Mouse (Mus musculus) v-Abl transformed pro-B cells (cell line): ENCODE measurements around the gene Ddx49.

Experiments used
- in situ Hi-C, 2 experiments: fragments of 400-800 bp; cut with MboI; formaldehyde crosslinking; loops; one replicate each; pipeline ENCODE4 v1.15.1; 2025; ENCODE audit not compliant: unreplicated experiment in 2 of 2

Gene Ddx49

GRCm38 (mm10) chr8:70268799-70269565 is 33.3 kb downstream of the Ddx49 start:
- in situ Hi-C loops = no loop called here

GRCm38 (mm10) chr8:70268311-70268710 is 34.0 kb downstream of the Ddx49 start:
- in situ Hi-C loops = no loop called here

DNA sequence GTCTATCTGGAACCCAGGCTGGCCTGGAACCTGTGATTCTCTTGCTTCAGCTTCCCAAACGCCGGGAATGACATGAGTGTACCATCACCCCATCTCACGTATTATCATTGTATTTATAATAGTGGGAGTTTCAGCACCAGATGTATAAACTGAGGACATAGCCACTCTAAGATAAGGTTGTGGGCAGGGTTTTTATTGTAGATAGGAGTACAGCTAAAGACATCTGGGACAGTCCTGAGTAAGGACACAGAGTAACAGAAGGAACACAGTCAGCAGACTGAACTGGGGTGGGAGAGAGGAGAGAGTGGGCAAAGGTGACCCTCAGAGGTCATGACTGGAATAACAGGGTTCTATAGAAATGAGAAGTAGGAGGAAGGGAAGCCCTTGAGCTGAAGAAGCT is 34.6 kb downstream of the Ddx49 start:
- in situ Hi-C loops = no loop called here

DNA sequence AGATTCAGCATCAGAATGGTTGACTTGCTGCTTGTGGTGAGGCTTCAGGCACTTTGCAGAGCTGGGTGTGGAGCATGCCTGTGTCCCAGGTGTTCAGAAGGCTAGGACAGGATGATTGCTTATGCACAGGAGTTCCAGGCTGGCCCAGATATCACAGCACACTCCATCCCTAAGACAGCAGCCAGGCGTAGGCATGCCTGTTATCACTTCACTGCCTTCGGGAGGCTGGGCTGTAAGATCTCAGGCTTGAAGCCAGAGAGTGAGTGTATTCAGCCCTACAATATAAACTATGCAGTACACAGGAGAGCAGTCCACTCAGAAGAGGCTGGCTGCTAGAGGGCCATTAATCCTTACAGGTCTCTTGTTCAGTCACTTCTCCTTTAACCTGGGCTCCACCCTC is 43.2 kb downstream of the Ddx49 start:
- in situ Hi-C loops = no loop called here

- in situ Hi-C loops = no loop called here
Measured at GRCm38 (mm10) chr8:70258600-70258999, 43.7 kb downstream of the Ddx49 start.

GRCm38 (mm10) chr8:70257456-70257855 is 44.8 kb downstream of the Ddx49 start:
- in situ Hi-C loops = no loop called here

DNA sequence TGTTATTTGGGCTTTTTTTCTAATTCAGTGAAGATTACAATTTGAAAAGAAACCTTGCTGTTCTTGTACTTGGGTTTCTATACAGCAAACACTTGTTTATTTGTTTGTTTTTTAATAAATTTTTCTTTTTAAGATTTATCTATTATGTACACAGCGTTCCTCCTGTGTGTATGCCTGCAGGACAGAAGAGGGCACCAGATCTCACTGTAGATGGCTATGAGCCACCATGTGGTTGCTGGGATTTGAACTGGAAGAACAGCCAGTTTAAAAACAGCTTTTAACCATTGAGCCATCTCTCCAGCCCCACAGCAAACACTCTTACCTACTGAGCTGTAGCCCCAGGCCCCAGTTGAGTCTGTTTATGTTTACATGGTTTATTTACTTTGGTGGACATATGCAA is 47.7 kb downstream of the Ddx49 start:
- in situ Hi-C loops = no loop called here

DNA sequence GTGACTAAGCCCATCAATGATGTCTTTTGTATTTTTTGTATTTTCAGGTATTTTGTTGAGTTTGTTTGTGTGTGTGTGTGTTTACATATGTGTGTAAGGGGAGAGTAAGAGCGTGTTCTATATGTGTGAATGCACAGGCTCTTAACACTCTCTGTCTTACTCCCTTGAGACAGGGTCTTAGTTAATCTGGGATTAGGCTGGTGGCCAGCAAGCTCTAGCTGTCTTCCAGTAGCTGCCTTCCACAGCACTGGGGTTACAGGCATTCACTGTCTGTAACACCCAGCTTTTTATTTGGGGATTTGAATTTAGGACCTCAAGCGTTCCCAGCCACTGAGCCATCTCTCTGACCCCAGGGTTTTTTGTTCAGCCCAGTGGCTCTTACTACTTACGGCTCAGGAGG is 54.4 kb downstream of the Ddx49 start:
- in situ Hi-C loops = no loop called here

GRCm38 (mm10) chr8:70246622-70247021 is 55.7 kb downstream of the Ddx49 start:
- in situ Hi-C loops = no loop called here
